Mouse (Mus musculus) cerebellum, adult 8-10 months (tissue): Measurements from ENCODE around the gene Morn4.
A peak's percentile ranks its signal among the peaks of the same experiment; 100 is the strongest.

Source experiments
- DNase-seq: peaks from one replicate; pipeline ENCODE4 v3.0.0; 2022

Gene Morn4

GRCm38 (mm10) chr19:42086166-42086565, at the start of gene Morn4:
TSS of gene Morn4 (minus strand) at chr19:42086357.
- peak; percentile 90 for DNase-seq

DNA sequence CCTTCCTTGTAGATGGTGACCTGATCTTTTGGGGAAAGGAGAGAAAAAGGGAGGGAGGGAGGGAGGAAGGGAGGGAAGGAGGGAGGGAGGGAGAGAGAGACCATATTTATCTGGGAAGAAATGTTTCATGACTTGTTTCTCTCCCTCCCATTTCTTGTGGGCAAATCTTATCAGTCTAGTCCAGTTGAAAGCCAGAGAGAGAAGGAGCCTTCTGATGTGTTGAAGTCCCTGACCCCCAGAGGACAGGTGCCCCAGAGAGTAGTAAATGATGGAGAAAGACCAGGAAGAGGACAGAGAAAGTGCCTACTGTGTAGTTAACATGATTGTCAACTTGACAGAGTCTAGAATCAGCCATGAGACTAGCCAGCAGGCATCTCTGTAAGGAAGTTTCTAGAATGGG, 48.9 kb upstream of the Morn4 start:
- DNase-seq: no peak

DNA sequence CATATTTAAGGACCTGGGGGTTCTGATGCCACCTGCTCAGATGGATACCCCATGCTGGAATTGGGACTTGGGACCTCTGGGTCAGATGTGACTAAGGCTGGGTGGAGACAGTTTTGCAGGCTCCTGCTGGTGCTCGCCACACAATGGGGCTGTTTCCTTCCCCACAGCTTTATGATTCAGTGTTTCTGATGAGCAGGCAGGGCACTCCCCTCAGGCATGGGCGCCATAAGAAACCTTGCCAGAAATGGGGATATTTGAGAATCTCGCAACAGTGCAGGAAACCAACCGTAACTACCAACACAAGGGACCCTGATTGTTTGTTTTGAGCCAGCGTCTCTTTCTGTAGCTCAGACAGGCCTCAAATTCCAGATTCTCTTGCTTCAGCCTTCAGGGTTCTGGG, 44.9 kb upstream of the Morn4 start:
- DNase-seq: no peak

GRCm38 (mm10) chr19:42130294-42130606, 44.1 kb upstream of the Morn4 start:
- DNase-seq: no peak

GRCm38 (mm10) chr19:42129509-42130293, 43.5 kb upstream of the Morn4 start:
- DNase-seq: no peak

GRCm38 (mm10) chr19:42128787-42129508, 42.8 kb upstream of the Morn4 start, which contains the start of gene Avpi1:
TSS of gene Avpi1 (minus strand) at chr19:42129059.
- DNase-seq: peak; percentile 97

DNA sequence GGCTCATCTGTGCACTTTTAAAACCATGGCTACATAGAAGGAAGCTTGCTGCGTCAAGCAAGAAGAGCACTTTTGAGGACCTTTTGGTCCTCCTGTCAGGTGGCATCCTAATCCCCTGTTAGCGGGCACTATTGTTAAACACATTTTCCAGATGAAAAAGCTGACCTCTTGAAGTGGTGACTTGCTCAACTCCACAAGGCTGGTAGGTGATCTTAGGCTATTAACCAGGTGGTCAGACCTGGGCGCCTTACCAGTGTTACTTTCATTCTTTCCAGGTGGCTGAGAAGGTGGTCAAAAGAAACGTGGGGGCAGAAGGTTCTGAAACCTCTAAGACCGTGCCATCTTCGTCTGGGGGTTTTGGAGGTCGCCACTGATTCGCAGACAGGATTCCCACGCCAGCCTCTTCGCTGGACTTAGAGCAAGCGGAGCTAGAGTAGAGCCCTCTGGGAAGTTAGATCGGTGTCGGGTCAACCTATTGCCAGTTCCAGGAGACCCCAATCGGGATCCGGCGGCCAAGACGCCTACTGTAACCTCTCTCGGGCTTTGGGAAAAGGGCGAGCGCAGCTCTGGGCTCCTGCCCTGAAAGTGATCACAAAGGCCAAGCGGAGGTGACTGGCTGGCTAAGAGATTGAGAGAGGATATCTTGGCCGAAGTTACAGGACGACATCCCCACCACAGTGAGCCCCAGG, 42.0 kb upstream of the Morn4 start:
- no peak for DNase-seq

- no peak for DNase-seq
Measured at GRCm38 (mm10) chr19:42127024-42127423, 40.9 kb upstream of the Morn4 start.

GRCm38 (mm10) chr19:42126219-42126605, 40.1 kb upstream of the Morn4 start:
- DNase-seq: no peak

- no peak for DNase-seq
Measured at GRCm38 (mm10) chr19:42125501-42126218, 39.5 kb upstream of the Morn4 start.

DNA sequence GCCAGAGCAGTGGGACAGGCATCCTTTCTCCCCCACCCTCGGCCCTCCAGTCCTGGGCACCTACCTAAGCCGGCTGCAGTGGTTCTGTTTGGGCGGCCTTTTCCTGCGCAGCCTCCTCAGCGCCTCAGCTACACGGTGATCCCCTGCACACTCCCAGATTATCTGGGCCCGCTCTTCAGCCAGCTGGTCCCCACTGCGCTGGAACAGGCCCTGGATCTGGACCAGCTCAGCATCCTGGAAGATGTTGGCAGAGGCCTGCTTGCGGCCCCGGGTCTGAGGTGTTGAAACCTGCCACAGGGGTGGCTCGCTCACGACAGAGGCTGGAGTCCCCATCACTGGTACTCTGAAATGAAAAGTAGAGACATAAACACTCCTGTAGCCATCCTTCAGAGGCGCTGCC, 38.5 kb upstream of the Morn4 start:
- no peak for DNase-seq

DNA sequence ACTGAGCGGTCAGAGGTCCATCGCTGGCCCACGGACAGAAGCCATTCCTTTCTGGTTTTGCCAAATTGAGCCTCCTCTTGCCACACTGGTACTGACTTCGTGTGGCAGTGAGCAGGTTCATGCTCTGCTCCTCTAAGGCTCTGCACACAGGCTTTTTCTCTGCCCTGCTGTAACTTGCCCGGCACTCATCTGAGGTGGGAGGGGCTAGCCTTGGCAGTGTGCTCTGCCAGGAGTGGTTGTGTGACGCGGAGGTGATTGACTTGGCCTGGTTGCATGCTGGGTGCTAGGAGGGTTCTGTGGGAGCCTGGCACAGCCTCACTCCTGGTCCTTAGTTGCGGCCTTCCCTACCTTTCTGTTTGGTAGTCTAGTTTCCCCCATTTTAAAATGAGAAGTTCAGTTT, 34.3 kb upstream of the Morn4 start:
- no peak for DNase-seq

DNA sequence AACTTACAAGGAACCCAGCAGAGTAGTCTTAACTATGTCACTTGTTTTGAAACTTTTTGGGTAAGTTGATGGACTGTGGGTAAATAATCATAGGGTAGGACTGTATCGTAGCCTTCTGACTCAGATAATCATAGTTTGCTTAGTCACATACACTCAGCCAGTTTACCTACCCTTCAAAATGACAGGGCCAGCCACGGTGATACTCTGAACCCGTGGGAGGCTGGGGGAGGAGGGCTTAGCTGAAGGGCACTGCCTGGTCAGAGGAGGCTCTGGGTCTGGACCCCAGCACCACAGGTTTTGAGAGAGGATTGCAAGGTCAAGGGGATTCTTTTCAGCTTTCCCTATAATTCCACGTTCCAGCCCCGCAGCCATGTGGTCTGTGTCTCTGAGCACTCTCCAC, 32.4 kb upstream of the Morn4 start:
- no peak for DNase-seq

GRCm38 (mm10) chr19:42118142-42118541, 32.0 kb upstream of the Morn4 start:
- no peak for DNase-seq

DNA sequence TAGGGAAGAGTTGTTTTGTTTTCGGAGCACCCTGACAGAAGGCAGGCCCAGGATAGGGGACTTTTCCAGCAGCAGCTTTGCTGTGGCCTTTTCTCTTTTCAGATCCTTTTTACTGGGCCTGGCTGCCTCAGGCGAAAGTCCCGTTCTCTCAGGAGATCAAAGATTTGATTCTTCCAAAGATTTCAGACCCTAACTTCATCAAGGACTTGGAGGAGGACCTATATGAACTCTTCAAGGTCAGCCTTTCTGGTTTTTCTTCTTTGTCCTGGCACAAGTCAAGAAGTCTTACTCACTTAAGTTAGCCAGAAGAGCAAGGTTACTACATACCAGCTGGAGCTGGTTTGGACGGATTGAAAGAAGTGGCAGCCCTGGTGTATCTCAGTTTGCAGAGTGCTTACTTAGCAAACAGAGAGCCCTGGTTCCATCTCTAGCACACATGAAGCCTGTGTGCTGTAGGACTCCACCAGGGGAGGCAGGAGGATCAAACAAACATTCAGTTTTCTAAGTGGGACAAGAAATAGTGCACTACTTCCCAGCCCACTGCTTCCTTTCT, 29.7 kb upstream of the Morn4 start:
- no peak for DNase-seq

GRCm38 (mm10) chr19:42104681-42105080, 18.5 kb upstream of the Morn4 start:
- DNase-seq: no peak

GRCm38 (mm10) chr19:42099406-42099805, 13.2 kb upstream of the Morn4 start:
- no peak for DNase-seq

GRCm38 (mm10) chr19:42090637-42091141, 4.5 kb upstream of the Morn4 start:
- no peak for DNase-seq

GRCm38 (mm10) chr19:42089748-42090595, 3.8 kb upstream of the Morn4 start, which contains the start of gene Pi4k2a:
TSS of gene Pi4k2a (plus strand) at chr19:42090470.
- DNase-seq: peak; percentile 97

- DNase-seq: peak; percentile 46
Measured at GRCm38 (mm10) chr19:42089103-42089747, 3.1 kb upstream of the Morn4 start.

DNA sequence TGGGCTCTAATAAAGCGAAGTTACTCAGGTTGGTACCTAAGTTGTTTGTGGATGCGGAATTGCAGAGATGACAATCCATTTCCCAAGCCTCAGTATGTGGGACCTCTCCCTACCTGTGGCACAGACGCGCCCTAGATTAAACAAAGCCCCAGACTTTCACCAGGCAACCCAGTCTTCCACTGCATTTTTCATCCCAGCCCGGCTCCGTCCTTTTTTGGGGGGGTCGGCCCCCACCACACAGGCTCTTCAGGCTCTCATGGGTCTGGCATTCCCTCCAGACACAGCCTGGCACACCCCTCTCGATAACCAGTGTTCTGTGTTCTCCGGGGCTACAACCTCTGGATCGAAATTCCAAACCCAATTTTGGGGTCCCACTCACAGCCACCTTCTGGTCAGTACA, 467 bp downstream of the Morn4 start:
- DNase-seq: no peak
